Mouse (Mus musculus): ENCODE data around the gene Gm10197.

DNA sequence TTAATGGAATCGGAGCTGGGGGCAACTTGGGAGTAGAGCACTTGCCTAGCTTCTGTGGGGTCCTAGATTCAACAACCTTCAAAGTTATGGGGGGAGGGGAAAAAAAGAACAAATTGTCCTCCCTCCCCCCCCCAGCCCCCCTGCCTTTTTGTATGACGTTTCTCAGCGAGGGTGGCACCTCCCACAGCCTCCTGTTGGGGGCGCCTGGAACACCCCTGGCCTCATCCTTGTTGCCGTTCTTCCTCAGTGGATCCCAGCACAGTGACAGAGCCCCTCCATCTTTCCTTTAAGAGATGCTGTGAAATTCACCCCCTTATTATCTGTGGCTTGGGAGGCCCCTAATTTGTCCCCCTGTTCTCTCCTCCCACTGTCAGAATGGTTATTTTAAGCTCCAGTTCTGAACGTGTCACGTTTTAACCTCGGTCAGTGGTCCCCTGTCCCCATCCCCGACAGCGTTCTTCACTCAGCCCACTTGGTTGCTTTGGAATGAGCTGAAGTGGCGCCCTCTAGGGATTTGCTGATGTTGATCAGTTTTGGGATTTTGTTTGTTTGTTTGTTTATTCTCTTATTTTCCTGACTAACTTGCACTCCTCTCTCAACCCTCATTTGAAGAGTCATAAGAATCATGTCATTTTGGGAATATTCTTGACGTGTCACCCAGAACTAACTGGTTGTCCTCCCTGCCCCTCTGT is 31.3 kb upstream of the Gm10197 start:
- TF ChIP-seq MAX (IDR thresholded peaks at IDR 0.05) (no peak), CTCF (IDR thresholded peaks at IDR 0.05; ENCODE audit: control insufficient read depth, insufficient read depth, insufficient read length) (no peak), FOSL1 (IDR thresholded peaks at IDR 0.05; ENCODE audit: insufficient read depth, low read length, poor library complexity, severe bottlenecking) (no peak), USF1 (IDR thresholded peaks at IDR 0.05; ENCODE audit: low read depth) (no peak), CEBPB (IDR thresholded peaks at IDR 0.05; ENCODE audit: low read depth) (no peak)

Data from C2C12 (cell line).